Mouse (Mus musculus): Measurements from ENCODE around the gene Dph3. TPM values are rescaled to one million over a fixed set of nuclear protein-coding genes. Genes with fewer than 3 reads are reported as not detected.
A peak's percentile ranks its signal among the peaks of the same experiment; 100 is the strongest.
"Not testable (repeated sequence)": the region's sequence is repeated elsewhere in the genome, so short reads cannot be mapped to it uniquely, and the experiment has no call there.

Dph3 gene
- polyA plus RNA-seq (2015; fragmentation: Nextera tagmentation; extraction: Ambion mirVana): 74.7 and 77.2 TPM in 2 replicates

DNA sequence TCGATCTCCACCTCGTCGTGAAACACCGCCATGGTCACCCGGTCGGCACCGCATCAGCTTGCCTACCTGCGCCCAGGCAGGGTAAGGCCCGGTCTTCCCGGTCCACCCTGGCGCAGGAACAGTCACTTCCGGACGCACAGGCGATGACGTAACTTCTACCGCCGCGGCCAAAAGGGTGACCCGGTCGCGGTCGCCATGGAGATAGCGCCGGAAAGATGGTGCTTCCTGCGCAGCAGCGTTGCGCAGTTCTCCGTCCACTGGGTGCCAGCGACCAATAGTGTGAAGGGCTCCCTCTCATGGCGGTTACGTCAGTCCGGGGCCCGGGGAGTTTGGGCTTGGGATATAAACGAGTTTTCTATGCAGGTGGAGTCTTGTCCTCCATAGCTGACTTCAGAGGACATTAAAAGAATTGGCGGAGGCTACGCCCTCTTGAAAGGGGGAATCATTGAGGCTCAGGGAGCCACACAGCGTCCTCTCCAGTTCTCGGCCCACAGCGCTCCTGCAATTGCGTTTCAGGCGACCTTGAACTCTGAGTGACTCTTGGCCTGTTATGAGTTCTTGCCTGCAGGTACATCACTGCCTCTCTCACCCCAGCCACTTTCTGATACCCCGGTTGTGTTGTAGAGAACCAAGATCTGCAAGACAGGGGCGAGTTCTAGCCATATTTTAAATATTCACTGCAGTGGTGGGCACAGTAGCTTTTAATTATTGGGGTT is at the start of gene Dph3:
Dph3 (minus strand) TSS at position 244 of the 716 bp plus-strand sequence.
- peaks cover 18% of the 10 kb centered on the region for H3K36me3 ChIP-seq (ENCODE audit: control insufficient read depth, insufficient read depth, low read length)
- under 1% methylated on average over 43 of the region's 43 CpGs for WGBS

DNA sequence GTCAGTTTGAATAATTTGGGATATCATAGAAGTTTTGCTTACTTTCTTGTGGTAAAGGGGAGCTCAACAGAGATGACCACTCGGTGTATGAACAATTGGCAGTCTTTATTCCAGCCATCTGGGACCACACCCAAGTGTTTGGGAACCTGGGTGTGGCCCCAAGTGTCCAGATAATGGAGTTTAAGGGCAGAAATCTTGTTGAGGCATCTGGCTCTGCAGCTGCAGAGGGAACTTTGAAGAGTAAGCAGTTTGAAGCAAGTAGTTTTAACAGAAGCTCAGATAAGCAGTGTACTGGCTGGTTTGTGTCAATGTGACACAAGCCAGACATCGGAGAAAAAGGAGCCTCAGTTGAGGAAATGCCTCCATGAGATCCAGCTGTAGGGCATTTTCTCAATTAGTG is 48.8 kb upstream of the Dph3 start:
- WGBS: 78% methylated on average over 2 of the region's 2 CpGs
- H3K4me3 ChIP-seq (ENCODE audit: low read depth, low read length): no peak overlapping the region
- ATAC-seq: no peak
- no peak overlapping the region for H3K9ac ChIP-seq (ENCODE audit: low read depth, low read length)
- H3K9me3 ChIP-seq (replicated peaks; ENCODE audit: control insufficient read depth, low read length, poor library complexity, severe bottlenecking): no peaks in the 10 kb centered on the region
- H3K4me1 ChIP-seq (ENCODE audit: control insufficient read depth, insufficient read depth, low read length): no peaks in the 10 kb centered on the region
- no peak overlapping the region for H3K27ac ChIP-seq (ENCODE audit: low read length)
- no peak overlapping the region for H3K4me2 ChIP-seq (ENCODE audit: low read length)
- no peaks in the 10 kb centered on the region for H3K27me3 ChIP-seq (ENCODE audit: control insufficient read depth, insufficient read depth, low read depth, low read length)
- H3K36me3 ChIP-seq (ENCODE audit: control insufficient read depth, insufficient read depth, low read length): no peaks in the 10 kb centered on the region

More for the DNA sequence above, at the start of gene Dph3:
- Histone ChIP-seq H3K9ac (ENCODE audit: low read depth, low read length) (peak within 1 kb of the TSS; percentile 76), H3K9me3 (replicated peaks; ENCODE audit: control insufficient read depth, low read length, poor library complexity, severe bottlenecking) (no peaks in the 10 kb centered on the region), H3K4me1 (ENCODE audit: control insufficient read depth, insufficient read depth, low read length) (peaks cover 18% of the 10 kb centered on the region), H3K4me2 (ENCODE audit: low read length) (peak within 1 kb of the TSS; percentile 91), H3K27me3 (ENCODE audit: control insufficient read depth, insufficient read depth, low read depth, low read length) (no peaks in the 10 kb centered on the region), H3K27ac (ENCODE audit: low read length) (peak within 1 kb of the TSS; percentile 89), H3K4me3 (ENCODE audit: low read depth, low read length) (peak within 1 kb of the TSS; percentile 60)
- peak; percentile 98 for ATAC-seq

DNA sequence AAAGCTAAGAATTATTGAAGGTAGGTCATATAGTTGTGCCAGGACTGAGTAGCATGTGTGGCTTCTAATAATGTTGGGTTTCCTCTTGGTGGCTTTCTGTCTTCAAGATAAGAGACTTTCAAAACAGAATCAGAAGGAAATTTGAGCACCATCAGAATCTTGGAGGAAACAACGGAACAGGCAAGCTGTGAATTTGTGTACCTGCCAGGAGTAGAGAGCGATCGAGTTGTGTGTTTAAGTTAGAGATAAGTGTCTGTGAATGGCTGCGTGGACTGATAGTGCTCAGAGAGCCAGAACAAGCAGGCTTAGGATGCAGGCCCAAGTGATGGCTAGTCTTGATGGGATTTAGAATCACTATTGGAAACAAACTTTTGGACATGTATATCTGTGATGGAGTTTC is 46.3 kb upstream of the Dph3 start:
- H3K27me3 ChIP-seq (ENCODE audit: control insufficient read depth, insufficient read depth, low read depth, low read length): no peaks in the 10 kb centered on the region
- H3K36me3 ChIP-seq (ENCODE audit: control insufficient read depth, insufficient read depth, low read length): no peaks in the 10 kb centered on the region
- H3K27ac ChIP-seq (ENCODE audit: low read length): no peak overlapping the region
- no peaks in the 10 kb centered on the region for H3K9me3 ChIP-seq (replicated peaks; ENCODE audit: control insufficient read depth, low read length, poor library complexity, severe bottlenecking)
- H3K9ac ChIP-seq (ENCODE audit: low read depth, low read length): no peak overlapping the region
- no peak overlapping the region for H3K4me2 ChIP-seq (ENCODE audit: low read length)
- no peaks in the 10 kb centered on the region for H3K4me1 ChIP-seq (ENCODE audit: control insufficient read depth, insufficient read depth, low read length)
- 90% methylated on average over 4 of the region's 4 CpGs for WGBS
- no peak for ATAC-seq
- H3K4me3 ChIP-seq (ENCODE audit: low read depth, low read length): no peak overlapping the region

DNA sequence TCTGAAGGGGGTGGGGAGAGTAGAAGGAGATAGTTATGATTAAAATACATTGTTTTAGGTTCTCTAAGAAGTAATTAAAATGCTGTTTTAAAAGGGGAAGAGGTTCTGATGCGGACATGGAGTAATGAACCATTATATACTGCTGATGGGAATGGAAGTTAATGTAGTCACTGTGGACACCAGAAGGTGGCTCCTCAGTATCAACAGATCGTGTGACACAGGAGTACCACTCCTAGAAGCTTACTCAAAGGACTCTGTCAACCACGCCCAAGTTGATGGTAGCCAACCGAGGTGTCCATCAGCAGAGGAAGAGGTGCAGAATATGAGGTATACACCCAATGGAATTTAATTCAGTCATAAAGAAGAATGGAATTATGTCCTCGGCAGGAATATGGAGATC is 42.9 kb upstream of the Dph3 start:
- no peak overlapping the region for H3K4me2 ChIP-seq (ENCODE audit: low read length)
- H3K9me3 ChIP-seq (replicated peaks; ENCODE audit: control insufficient read depth, low read length, poor library complexity, severe bottlenecking): no peaks in the 10 kb centered on the region
- no peaks in the 10 kb centered on the region for H3K4me1 ChIP-seq (ENCODE audit: control insufficient read depth, insufficient read depth, low read length)
- 83% methylated on average over 5 of the region's 5 CpGs for WGBS
- no peaks in the 10 kb centered on the region for H3K27me3 ChIP-seq (ENCODE audit: control insufficient read depth, insufficient read depth, low read depth, low read length)
- no peak overlapping the region for H3K4me3 ChIP-seq (ENCODE audit: low read depth, low read length)
- no peak overlapping the region for H3K27ac ChIP-seq (ENCODE audit: low read length)
- H3K9ac ChIP-seq (ENCODE audit: low read depth, low read length): no peak overlapping the region
- no peaks in the 10 kb centered on the region for H3K36me3 ChIP-seq (ENCODE audit: control insufficient read depth, insufficient read depth, low read length)
- ATAC-seq: no peak

DNA sequence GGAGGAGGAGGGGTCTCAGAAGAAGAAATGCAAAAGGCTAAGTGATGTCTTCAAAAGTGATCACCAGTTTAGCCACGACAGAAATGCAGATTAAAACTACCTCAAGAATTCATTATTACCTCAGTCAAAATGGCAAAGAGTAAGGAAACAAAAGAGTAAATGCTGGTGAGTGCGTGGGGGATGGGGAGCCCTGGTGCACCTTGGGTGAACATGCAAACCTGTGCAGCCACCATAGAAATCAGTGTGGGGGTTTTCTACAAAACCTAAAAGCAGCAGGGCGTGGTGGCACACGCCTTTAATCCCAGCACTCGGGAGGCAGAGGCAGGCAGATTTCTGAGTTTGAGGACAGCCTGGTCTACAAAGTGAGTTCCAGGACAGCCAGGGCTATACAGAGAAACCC is 39.7 kb upstream of the Dph3 start:
- 88% methylated on average over 5 of the region's 5 CpGs for WGBS

DNA sequence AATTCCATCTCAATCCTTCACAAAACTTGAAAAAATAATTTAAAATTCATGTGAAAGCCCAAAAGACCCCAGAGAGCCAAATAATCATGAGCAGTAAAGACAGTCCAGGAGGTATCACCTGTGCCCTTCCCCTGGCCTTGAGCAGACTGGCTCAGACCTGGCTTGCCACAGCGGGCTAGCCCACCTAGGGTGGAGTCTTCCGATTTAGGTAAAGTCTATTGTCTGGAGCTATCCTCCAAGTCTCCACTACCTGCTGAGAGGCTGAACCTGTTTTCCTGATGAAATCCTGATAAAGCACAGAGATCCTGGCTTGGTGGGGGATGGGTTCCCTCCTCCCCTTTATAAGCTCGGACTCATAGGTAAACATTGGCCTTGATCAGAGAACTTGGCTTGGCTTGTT is 38.7 kb upstream of the Dph3 start:
- Histone ChIP-seq H3K4me2 (ENCODE audit: low read length) (no peak overlapping the region), H3K27ac (ENCODE audit: low read length) (no peak overlapping the region), H3K4me1 (ENCODE audit: control insufficient read depth, insufficient read depth, low read length) (no peaks in the 10 kb centered on the region), H3K36me3 (ENCODE audit: control insufficient read depth, insufficient read depth, low read length) (no peaks in the 10 kb centered on the region), H3K27me3 (ENCODE audit: control insufficient read depth, insufficient read depth, low read depth, low read length) (no peaks in the 10 kb centered on the region), H3K9me3 (replicated peaks; ENCODE audit: control insufficient read depth, low read length, poor library complexity, severe bottlenecking) (no peaks in the 10 kb centered on the region), H3K4me3 (ENCODE audit: low read depth, low read length) (no peak overlapping the region), H3K9ac (ENCODE audit: low read depth, low read length) (no peak overlapping the region)
- 64% methylated on average over 3 of the region's 3 CpGs for WGBS
- ATAC-seq: no peak

More for the DNA sequence above, 39.7 kb upstream of the Dph3 start:
- H3K4me1 ChIP-seq (ENCODE audit: control insufficient read depth, insufficient read depth, low read length); H3K27me3 ChIP-seq (ENCODE audit: control insufficient read depth, insufficient read depth, low read depth, low read length); H3K4me2 ChIP-seq (ENCODE audit: low read length); H3K4me3 ChIP-seq (ENCODE audit: low read depth, low read length); H3K36me3 ChIP-seq (ENCODE audit: control insufficient read depth, insufficient read depth, low read length); H3K9ac ChIP-seq (ENCODE audit: low read depth, low read length); ATAC-seq; H3K27ac ChIP-seq (ENCODE audit: low read length); H3K9me3 ChIP-seq (replicated peaks; ENCODE audit: control insufficient read depth, low read length, poor library complexity, severe bottlenecking): not testable (repeated sequence)

DNA sequence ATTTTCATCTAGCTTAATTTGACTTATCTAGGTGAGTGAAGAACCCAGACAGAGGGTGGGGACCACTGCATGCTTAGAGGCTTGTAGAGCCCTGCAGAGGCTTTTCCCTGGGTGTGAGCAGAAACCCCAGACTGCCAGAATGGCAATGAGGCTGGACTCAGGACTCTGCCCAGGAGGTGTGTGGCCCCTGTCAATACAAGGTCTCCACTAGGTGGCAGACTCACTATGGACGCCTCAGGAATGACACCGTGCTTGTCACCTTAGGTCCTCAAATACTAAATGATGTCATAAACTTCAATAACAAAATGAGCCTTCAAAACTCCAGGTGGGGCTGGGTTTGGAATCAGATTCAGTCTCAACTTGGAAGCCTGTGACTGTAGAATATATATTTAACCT is 36.4 kb upstream of the Dph3 start:
- Histone ChIP-seq H3K4me1 (ENCODE audit: control insufficient read depth, insufficient read depth, low read length) (no peaks in the 10 kb centered on the region), H3K36me3 (ENCODE audit: control insufficient read depth, insufficient read depth, low read length) (no peaks in the 10 kb centered on the region), H3K9me3 (replicated peaks; ENCODE audit: control insufficient read depth, low read length, poor library complexity, severe bottlenecking) (no peaks in the 10 kb centered on the region), H3K4me2 (ENCODE audit: low read length) (no peak overlapping the region), H3K9ac (ENCODE audit: low read depth, low read length) (no peak overlapping the region), H3K27ac (ENCODE audit: low read length) (no peak overlapping the region), H3K27me3 (ENCODE audit: control insufficient read depth, insufficient read depth, low read depth, low read length) (no peaks in the 10 kb centered on the region), H3K4me3 (ENCODE audit: low read depth, low read length) (no peak overlapping the region)
- ATAC-seq: no peak
- WGBS: 42% methylated on average over 2 of the region's 2 CpGs

DNA sequence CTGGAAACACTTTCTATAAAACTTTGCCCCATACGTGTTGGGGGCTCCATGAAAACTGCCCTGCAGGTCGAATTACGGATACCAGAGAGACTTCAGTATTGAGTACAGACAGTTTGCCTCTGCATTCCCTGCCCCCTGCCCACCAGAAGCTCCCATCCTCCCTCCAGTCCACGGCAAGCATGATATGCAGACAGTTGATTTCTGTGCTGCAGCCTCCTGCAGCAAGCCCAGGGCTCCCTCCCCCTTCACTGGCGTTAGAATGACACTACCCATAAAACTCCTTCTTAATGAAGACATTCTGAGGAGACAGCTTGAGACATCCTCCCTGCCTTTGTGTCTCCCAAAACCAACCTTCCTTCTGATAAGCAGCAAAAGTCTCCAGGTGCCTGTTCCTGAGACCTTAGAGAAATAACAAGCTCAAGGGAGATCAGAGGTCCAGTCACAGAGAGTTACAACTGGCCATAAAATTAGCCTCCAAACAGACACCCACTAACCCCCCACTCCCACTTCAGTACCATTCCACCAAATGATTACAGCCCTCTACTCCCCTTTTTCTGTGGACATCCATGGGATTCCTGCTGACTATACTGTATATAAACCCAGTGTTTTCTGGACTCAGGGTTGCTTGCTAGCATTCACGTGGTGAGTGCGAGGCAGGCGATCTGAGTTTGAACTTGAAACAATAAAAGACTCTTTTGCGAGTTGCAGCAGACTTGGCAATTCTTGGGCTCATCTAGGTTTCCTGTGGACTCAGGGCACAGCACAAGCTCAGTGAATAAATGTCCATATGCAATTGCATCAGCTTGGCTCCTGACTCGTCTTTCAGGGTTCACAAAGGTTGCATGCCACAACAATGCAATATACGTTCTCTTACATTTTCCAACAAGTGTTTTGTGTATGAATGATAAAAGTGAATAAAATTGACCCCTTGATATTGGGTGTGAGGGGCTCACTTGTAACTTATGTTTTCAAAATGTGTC is 35.7 kb upstream of the Dph3 start:
- ATAC-seq: no peak
- H3K27ac ChIP-seq (ENCODE audit: low read length): no peak overlapping the region
- H3K9me3 ChIP-seq (replicated peaks; ENCODE audit: control insufficient read depth, low read length, poor library complexity, severe bottlenecking): no peaks in the 10 kb centered on the region
- no peaks in the 10 kb centered on the region for H3K36me3 ChIP-seq (ENCODE audit: control insufficient read depth, insufficient read depth, low read length)
- no peak overlapping the region for H3K4me3 ChIP-seq (ENCODE audit: low read depth, low read length)
- no peaks in the 10 kb centered on the region for H3K4me1 ChIP-seq (ENCODE audit: control insufficient read depth, insufficient read depth, low read length)
- H3K4me2 ChIP-seq (ENCODE audit: low read length): no peak overlapping the region
- no peaks in the 10 kb centered on the region for H3K27me3 ChIP-seq (ENCODE audit: control insufficient read depth, insufficient read depth, low read depth, low read length)
- WGBS: 77% methylated on average over 11 of the region's 11 CpGs
- H3K9ac ChIP-seq (ENCODE audit: low read depth, low read length): no peak overlapping the region

DNA sequence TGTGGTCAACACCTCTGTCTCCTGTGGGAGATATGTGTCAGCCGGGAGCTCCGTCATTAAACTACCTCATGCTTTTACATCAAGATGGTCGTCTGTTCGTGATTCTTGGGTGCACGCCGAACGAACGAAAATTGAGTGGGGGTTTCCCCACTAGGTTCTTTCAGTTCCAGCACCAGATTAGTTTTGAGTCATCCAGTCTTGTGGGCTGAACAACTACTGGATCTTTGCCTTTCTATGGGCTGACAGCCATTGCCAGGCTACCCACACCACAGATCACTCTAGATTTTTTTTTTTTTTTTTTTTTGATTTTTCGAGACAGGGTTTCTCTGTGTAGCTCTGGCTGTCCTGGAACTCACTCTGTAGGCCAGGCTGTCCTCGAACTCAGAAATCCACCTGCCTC is 26.6 kb upstream of the Dph3 start:
- ATAC-seq; H3K4me3 ChIP-seq (ENCODE audit: low read depth, low read length); H3K4me1 ChIP-seq (ENCODE audit: control insufficient read depth, insufficient read depth, low read length); H3K4me2 ChIP-seq (ENCODE audit: low read length); H3K36me3 ChIP-seq (ENCODE audit: control insufficient read depth, insufficient read depth, low read length); H3K27ac ChIP-seq (ENCODE audit: low read length); H3K9ac ChIP-seq (ENCODE audit: low read depth, low read length); H3K27me3 ChIP-seq (ENCODE audit: control insufficient read depth, insufficient read depth, low read depth, low read length); H3K9me3 ChIP-seq (replicated peaks; ENCODE audit: control insufficient read depth, low read length, poor library complexity, severe bottlenecking): not testable (repeated sequence)
- WGBS: 88% methylated on average over 10 of the region's 10 CpGs

All from midbrain, embryonic 16.5 days (tissue).